Mouse (Mus musculus) hindbrain, embryonic 10.5 days (tissue): ENCODE measurements around the gene Pfkm. TPM values are rescaled to one million over a fixed set of nuclear protein-coding genes. Genes with fewer than 3 reads are reported as not detected.

Experiments
- DNase-seq: peaks from one replicate; pipeline ENCODE4 v3.0.0-alpha.2; 2017; ENCODE audit warnings: low spot score
- H3K27ac ChIP-seq: fragments of 300-500 bp; sonication (generic); 2 replicates; pipeline ENCODE4 v1.5.1; 2016; ENCODE audit warnings: mild to moderate bottlenecking, moderate library complexity
- H3K27me3 ChIP-seq: fragments of 300-500 bp; sonication (generic); 2 replicates; pipeline ENCODE4 v1.6.1; 2016; ENCODE audit warnings: mild to moderate bottlenecking; ENCODE audit not compliant: poor library complexity, insufficient read depth, severe bottlenecking
- H3K36me3 ChIP-seq: fragments of 300-500 bp; sonication (generic); 2 replicates; pipeline ENCODE4 v1.6.1; 2016; ENCODE audit warnings: mild to moderate bottlenecking, moderate library complexity
- H3K4me1 ChIP-seq: fragments of 300-500 bp; sonication (generic); replicated peaks from 2 replicates; pipeline ENCODE4 v1.6.1; 2016; ENCODE audit warnings: mild to moderate bottlenecking
- H3K4me3 ChIP-seq: fragments of 300-500 bp; sonication (generic); 2 replicates; pipeline ENCODE4 v1.5.1; 2016; ENCODE audit warnings: mild to moderate bottlenecking, moderate library complexity
- H3K9me3 ChIP-seq: fragments of 300-500 bp; sonication (generic); 2 replicates; pipeline ENCODE4 v1.6.1; 2016; ENCODE audit warnings: mild to moderate bottlenecking, moderate library complexity
- WGBS: fragments of 180-500 bp; shearing (Covaris S2); methylation state at CpG from one replicate; pipeline ENCODE4 v1.1.7; 2016; 5-methylcytosine and 5-hydroxymethylcytosine counted together
- polyA plus RNA-seq: library from polyadenylated mRNA; unstranded; fragments of >200 nt; fragmentation: Nextera tagmentation; extraction: Ambion mirVana; gene quantifications from 2 replicates; pipeline ENCODE4 v1.2.1, GENCODE M21; 2016

The Pfkm gene
- polyA plus RNA-seq, 1 experiment from 2014 or later, result 37.9 TPM

GRCm38 (mm10) chr15:98107703-98108296, 15.4 kb downstream of the Pfkm start:
- H3K27me3 ChIP-seq, result no peaks in the 10 kb centered on the region
- 41% methylated on average over 11 of the region's 11 CpGs for WGBS
- H3K9me3 ChIP-seq, result no peaks in the 10 kb centered on the region
- peak overlapping the region; percentile 75 for H3K4me3 ChIP-seq
- peaks cover 11% of the 10 kb centered on the region for H3K36me3 ChIP-seq
- H3K4me1 ChIP-seq, result peaks cover 24% of the 10 kb centered on the region
- DNase-seq, result no peak
- peak overlapping the region; percentile 93 for H3K27ac ChIP-seq

DNA sequence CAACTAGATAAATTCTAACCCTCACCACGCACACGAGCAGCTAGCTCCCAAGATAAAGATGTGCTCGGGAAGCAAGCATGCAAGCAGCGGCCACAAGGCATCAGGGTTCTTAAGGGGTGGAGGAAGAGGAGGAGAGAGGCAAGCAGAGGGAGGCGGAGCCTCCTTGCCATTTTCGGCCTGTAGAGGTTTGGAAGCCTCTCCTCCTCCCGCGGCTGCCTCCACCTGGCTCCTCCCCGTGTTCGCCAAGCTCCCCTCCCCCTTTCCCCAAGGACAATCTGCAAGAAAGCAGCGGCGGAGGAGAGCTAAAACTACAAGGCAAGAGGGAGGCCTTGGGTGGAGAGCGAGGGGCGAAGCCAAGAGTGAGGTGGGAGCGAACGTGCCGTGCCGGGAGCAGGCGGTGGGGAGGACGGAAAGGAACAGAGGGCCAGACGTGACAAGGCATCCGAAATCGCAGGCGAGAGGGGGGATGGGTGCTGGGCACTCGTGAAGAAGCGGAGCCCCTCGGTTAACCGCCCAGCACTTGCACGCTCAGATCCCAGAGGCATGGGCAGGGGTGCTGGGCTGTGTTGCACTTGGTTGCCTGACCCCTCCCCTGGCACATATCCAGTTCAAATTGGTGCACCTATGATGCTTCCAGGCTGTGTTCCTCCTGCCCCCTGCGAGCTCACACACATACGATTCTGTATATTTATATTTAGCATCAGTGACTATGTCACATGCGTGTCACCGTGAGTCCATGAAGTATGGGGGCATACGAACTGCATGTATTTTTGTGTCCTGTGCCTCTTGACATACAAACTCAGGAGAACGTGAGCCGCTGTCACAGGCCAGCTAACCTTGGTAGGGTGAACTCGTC, 16.1 kb downstream of the Pfkm start:
- peak overlapping the region; percentile 93 for H3K27ac ChIP-seq
- no peaks in the 10 kb centered on the region for H3K9me3 ChIP-seq
- H3K36me3 ChIP-seq, result peaks cover 13% of the 10 kb centered on the region
- H3K4me3 ChIP-seq, result peak overlapping the region; percentile 75
- H3K4me1 ChIP-seq, result peaks cover 24% of the 10 kb centered on the region
- 6% methylated on average over 37 of the region's 37 CpGs for WGBS
- H3K27me3 ChIP-seq, result no peaks in the 10 kb centered on the region
- peak; percentile 84 for DNase-seq

- peaks cover 24% of the 10 kb centered on the region for H3K4me1 ChIP-seq
- no peaks in the 10 kb centered on the region for H3K9me3 ChIP-seq
- H3K27ac ChIP-seq, result no peak overlapping the region
- no peak for DNase-seq
- H3K36me3 ChIP-seq, result peaks cover 24% of the 10 kb centered on the region
- H3K4me3 ChIP-seq, result no peak overlapping the region
- H3K27me3 ChIP-seq, result no peaks in the 10 kb centered on the region
- WGBS, result 86% methylated on average over 5 of the region's 5 CpGs
Observed at GRCm38 (mm10) chr15:98111791-98112190, 19.4 kb downstream of the Pfkm start.

DNA sequence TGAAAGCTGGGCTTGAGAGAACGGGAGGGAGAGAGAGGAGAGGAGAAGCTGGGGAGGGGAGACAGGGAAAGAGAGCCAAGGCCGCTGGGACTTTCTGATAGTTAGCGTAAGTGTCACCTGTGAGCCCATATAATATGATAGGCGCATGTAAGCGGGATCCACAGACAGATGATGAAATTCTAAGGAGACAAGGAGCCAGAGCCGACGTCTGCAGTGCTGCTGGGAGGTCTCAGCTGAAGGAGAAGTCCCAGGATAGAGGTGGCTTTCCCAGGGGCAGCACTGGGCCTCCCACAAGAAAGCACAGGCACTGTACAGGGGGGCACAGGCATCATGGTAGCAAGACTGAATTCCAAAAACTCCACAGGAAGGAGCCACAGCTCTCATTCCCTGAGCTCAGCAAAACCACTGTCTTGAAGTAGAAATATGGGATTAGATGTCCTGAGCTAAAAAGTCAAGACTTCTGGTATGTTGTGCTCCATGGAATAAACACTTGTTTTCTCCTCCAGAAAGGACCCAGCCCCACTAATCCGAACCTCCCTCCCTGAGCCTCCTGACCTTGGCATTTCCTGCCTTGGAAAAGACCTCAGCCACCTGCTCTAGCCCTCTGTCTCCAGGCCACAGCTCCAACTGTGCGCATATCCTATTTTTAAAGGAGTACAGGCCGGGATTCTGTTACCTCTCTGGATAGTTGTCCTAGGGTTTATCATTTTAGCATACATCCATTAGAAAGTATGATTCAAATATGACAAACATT, 21.9 kb downstream of the Pfkm start:
- no peak overlapping the region for H3K4me3 ChIP-seq
- H3K27me3 ChIP-seq, result no peaks in the 10 kb centered on the region
- no peak for DNase-seq
- no peaks in the 10 kb centered on the region for H3K9me3 ChIP-seq
- H3K27ac ChIP-seq, result no peak overlapping the region
- peaks cover 46% of the 10 kb centered on the region for H3K36me3 ChIP-seq
- 83% methylated on average over 10 of the region's 10 CpGs for WGBS
- peaks cover 5% of the 10 kb centered on the region for H3K4me1 ChIP-seq

GRCm38 (mm10) chr15:98114852-98115778, 22.7 kb downstream of the Pfkm start:
- Histone ChIP-seq H3K36me3 (peaks cover 51% of the 10 kb centered on the region), H3K27me3 (no peaks in the 10 kb centered on the region), H3K9me3 (no peaks in the 10 kb centered on the region), H3K4me3 (no peak overlapping the region), H3K27ac (peak overlapping the region; percentile 5; the same call in 1 of the 2 replicates), H3K4me1 (no peaks in the 10 kb centered on the region)
- DNase-seq, result no peak
- 88% methylated on average over 10 of the region's 10 CpGs for WGBS

DNA sequence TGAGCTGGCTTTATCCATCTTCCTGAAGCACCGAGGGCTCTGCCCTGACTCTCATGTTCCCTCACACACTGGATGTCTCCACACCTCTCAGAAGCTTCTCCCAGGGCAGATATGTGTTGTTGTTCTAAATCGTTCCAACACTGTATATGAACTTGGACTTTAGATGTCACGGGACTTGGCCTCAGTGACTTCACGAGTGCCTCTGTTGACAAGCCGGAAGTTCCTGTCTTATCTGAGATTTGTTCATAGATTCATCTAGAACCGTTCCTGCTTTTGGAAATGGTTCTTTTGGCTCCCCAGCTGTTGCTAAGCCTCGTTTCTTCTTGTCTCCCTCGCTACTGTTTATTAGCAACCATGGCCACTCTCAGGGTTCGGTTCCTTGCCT, 23.4 kb downstream of the Pfkm start:
- Histone ChIP-seq H3K27me3 (no peaks in the 10 kb centered on the region), H3K36me3 (peaks cover 55% of the 10 kb centered on the region), H3K27ac (no peak overlapping the region; the same call in 1 of the 2 replicates), H3K4me3 (no peak overlapping the region), H3K4me1 (no peaks in the 10 kb centered on the region), H3K9me3 (no peaks in the 10 kb centered on the region)
- DNase-seq, result no peak
- WGBS, result 91% methylated on average over 9 of the region's 9 CpGs

DNA sequence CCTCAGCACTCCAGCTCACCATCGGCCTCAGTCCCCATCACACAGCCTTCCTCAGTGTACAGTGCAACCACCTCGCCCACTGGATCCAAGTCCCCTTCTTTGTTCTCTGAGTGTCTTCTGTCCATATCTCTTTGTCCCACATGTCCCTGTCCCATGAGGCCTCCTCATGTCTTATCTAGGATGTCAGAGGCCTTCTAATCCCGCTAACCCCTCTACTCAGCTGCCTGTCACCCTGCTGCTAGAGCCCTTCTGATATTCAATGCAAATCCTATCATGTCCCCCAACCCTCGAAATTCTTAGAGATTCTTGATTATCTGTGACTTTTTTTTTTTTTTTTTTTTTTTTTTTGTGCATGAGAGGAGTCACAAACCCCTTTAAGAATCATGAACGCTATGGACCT, 23.9 kb downstream of the Pfkm start:
- no peaks in the 10 kb centered on the region for H3K9me3 ChIP-seq
- no peaks in the 10 kb centered on the region for H3K27me3 ChIP-seq
- no peak overlapping the region for H3K4me3 ChIP-seq
- DNase-seq, result no peak
- H3K4me1 ChIP-seq, result no peaks in the 10 kb centered on the region
- H3K27ac ChIP-seq, result no peak overlapping the region
- peaks cover 60% of the 10 kb centered on the region for H3K36me3 ChIP-seq
- WGBS, result 83% methylated on average over 5 of the region's 5 CpGs

DNA sequence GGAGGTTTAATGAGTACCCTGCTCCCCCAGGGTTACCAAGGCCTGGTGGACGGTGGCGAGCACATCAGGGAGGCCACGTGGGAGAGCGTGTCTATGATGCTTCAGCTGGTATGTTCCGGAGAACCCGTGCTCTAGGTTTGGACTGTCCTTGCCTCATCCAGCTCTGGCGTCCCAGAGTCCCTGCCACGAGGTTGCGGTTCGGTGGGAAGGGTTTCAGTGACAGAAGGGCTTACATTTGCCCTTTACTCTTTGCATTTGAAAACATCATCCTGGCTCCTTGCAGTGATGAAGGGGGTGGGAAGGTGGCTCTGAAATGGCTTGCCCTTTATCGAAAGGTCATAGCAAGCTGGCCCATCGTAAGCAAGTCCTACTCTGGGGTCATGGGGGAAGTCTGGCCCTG, 27.0 kb downstream of the Pfkm start:
- WGBS, result 87% methylated on average over 12 of the region's 12 CpGs
- peaks cover 78% of the 10 kb centered on the region for H3K36me3 ChIP-seq
- DNase-seq, result no peak

GRCm38 (mm10) chr15:98120831-98121230, 28.4 kb downstream of the Pfkm start:
- H3K4me1 ChIP-seq, result no peaks in the 10 kb centered on the region; the same call in 1 of the 2 replicates
- H3K4me3 ChIP-seq, result no peak overlapping the region
- peaks cover 86% of the 10 kb centered on the region for H3K36me3 ChIP-seq
- WGBS, result 93% methylated on average over 20 of the region's 20 CpGs
- no peak for DNase-seq
- no peak overlapping the region for H3K27ac ChIP-seq
- H3K27me3 ChIP-seq, result no peaks in the 10 kb centered on the region
- no peaks in the 10 kb centered on the region for H3K9me3 ChIP-seq

More for the DNA sequence above, 27.0 kb downstream of the Pfkm start:
- Histone ChIP-seq H3K27me3 (no peaks in the 10 kb centered on the region), H3K9me3 (no peaks in the 10 kb centered on the region), H3K27ac (no peak overlapping the region), H3K4me3 (no peak overlapping the region), H3K4me1 (no peaks in the 10 kb centered on the region)

DNA sequence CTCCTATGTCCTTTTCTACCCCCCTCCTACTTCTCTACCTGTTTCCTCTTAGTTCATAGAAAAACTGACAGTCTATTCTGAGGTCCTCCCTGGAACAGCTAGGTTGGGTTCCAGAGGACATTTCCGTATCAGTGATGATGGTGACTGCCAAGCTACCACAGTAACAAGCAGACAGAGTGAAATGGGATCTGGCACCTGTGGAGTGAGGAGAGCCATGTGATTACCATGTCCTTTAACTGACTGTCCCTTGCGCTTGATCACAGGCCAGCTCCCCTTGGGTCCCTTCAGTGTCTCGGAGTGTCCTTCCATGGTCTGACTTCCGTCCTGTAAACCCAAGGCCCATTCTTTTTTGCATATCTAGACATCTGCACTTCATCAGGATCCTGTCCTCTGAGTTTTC, 38.6 kb downstream of the Pfkm start:
- no peaks in the 10 kb centered on the region for H3K27me3 ChIP-seq
- 94% methylated on average over 4 of the region's 4 CpGs for WGBS
- H3K36me3 ChIP-seq, result peaks cover 97% of the 10 kb centered on the region
- H3K9me3 ChIP-seq, result no peaks in the 10 kb centered on the region
- no peak for DNase-seq
- H3K27ac ChIP-seq, result no peak overlapping the region
- no peak overlapping the region for H3K4me3 ChIP-seq
- H3K4me1 ChIP-seq, result peaks cover 9% of the 10 kb centered on the region

DNA sequence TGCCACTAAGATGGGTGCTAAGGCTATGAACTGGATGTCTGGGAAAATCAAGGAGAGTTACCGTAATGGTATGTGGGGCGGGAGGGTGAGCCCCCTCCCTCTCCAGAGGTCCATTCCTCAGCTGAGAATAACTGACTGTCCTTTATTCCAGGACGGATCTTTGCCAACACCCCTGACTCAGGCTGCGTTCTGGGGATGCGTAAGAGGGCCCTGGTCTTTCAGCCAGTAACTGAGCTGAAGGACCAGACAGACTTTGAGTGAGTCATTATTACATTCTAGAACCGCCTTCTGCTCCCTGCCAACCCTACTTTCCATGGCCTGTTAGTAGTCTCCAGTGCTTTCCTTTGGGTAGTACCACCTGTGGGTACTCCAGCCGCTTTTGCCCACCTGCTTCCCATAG, 39.1 kb downstream of the Pfkm start:
- Histone ChIP-seq H3K4me3 (no peak overlapping the region), H3K4me1 (peaks cover 6% of the 10 kb centered on the region; the same call in 1 of the 2 replicates), H3K9me3 (no peaks in the 10 kb centered on the region), H3K27me3 (no peaks in the 10 kb centered on the region), H3K36me3 (peaks cover 97% of the 10 kb centered on the region), H3K27ac (no peak overlapping the region)
- DNase-seq, result no peak
- 92% methylated on average over 7 of the region's 7 CpGs for WGBS
